Comparison of ENCODE assay signal across 26 mouse cellular contexts in genomic region chr4:118172461-118172860, GRCm38 (mm10).
"Had no signal": no experiment of that assay in that cellular context is flagged by ENCODE, and none has a peak within 500 bp of the region (broad histone marks: within the 10 kb centered on the region; RNA-seq: fewer than 3 reads in every experiment).

No protein-coding gene starts in this region.

- H3K4me2 ChIP-seq: limb, embryonic 13.5 days; liver, embryonic 12.5 days; liver, embryonic 15.5 days; lung, embryonic 15.5 days; midbrain, embryonic 13.5 days; neural tube, embryonic 13.5 days had no signal

- H3K9ac ChIP-seq: limb, embryonic 13.5 days; liver, embryonic 12.5 days; liver, embryonic 15.5 days; lung, embryonic 15.5 days; midbrain, embryonic 13.5 days; neural tube, embryonic 13.5 days had no signal

- H3K4me3 ChIP-seq: limb, embryonic 10.5 days; limb, embryonic 13.5 days; liver, embryonic 12.5 days; liver, embryonic 15.5 days; lung, embryonic 15.5 days; megakaryocyte, embryonic 14.5 days; midbrain, embryonic 10.5 days; midbrain, embryonic 13.5 days; myocyte; neural tube, embryonic 13.5 days had no signal

- DNase-seq: kidney, adult 18-20 months; kidney, adult 9 months; kidney, postnatal 14 days; kidney, postnatal 4 days; layer of hippocampus, adult 9-11 months; liver; lung, adult 18-20 months; lung, postnatal 10 days; lung, postnatal 36 days; retina, postnatal 1 day; right cerebral cortex, postnatal 25 days; thymus, adult 2 months; thymus, postnatal 14 days; thymus, postnatal 4 days had no signal

- ATAC-seq: liver, embryonic 12.5 days; midbrain, embryonic 13.5 days; midbrain, embryonic 16.5 days had no signal

- H3K9me3 ChIP-seq: limb, embryonic 10.5 days; limb, embryonic 13.5 days; liver, embryonic 12.5 days; liver, embryonic 15.5 days; lung, embryonic 15.5 days; megakaryocyte, embryonic 14.5 days; midbrain, embryonic 10.5 days; midbrain, embryonic 13.5 days; neural tube, embryonic 13.5 days had no signal

- H3K27ac ChIP-seq: limb, embryonic 10.5 days; limb, embryonic 13.5 days; liver, embryonic 12.5 days; liver, embryonic 15.5 days; lung, embryonic 15.5 days; midbrain, embryonic 10.5 days; midbrain, embryonic 13.5 days; neural tube, embryonic 13.5 days; stomach, postnatal 0 days had no signal

- H3K4me1 ChIP-seq: limb, embryonic 10.5 days; limb, embryonic 13.5 days; liver, embryonic 12.5 days; liver, embryonic 15.5 days; lung, embryonic 15.5 days; midbrain, embryonic 10.5 days; midbrain, embryonic 13.5 days had no signal

- H3K27me3 ChIP-seq: limb, embryonic 13.5 days; liver, embryonic 12.5 days; liver, embryonic 15.5 days; lung, embryonic 15.5 days; megakaryocyte, embryonic 14.5 days; midbrain, embryonic 13.5 days; neural tube, embryonic 13.5 days had no signal
